Mouse (Mus musculus) embryo, embryonic 10 days (tissue): ENCODE measurements around the gene 1810037I17Rik.

Experiments
- DNase-seq: peaks from one replicate; pipeline ENCODE4 v3.0.0-alpha.2; 2015; ENCODE audit warnings: low spot score

The 1810037I17Rik gene

DNA sequence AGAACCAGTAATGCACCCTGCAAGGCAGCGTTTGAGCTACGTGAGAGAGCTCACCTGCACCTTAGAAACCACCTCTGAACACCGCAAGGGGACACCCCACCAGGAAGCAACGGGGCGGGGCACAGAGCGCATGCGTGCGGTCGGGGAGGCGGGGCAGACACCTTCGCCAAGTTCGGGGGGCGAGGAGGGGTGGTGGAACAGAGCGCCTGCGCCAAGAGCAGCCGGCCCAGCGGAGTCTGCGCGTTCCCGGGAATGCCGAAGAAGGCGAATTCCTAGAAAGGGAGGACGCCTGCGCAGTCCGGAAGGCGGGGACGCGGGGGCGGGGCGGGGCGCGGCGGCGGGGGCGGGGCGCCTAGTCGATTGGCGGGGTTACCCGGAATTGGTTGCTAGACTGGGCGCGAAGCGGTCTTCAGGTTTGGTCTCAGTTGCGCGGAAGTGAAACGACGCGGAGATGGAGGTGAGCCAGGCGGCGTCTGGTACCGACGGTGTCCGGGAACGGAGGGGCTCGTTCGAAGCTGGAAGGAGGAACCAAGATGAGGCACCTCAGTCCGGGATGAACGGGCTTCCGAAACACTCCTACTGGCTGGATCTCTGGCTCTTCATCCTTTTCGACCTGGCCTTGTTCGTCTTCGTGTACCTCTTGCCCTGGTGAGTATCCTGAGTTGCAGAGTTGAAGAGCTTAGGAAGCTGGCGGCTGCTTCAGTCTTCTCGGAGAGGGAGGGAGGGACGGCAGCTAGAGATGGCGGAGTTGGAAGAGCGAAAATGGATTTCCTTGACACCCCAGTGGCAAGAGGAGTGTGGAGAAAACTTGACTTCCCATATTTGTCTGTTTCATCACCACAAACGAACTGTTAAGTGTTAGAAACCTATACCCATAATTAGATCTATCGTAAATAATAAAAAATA, at the start of gene 1810037I17Rik:
Gene 1810037I17Rik (plus strand): TSS at position 195 of the 906 bp plus-strand sequence.
- peak; percentile 96 for DNase-seq

DNA sequence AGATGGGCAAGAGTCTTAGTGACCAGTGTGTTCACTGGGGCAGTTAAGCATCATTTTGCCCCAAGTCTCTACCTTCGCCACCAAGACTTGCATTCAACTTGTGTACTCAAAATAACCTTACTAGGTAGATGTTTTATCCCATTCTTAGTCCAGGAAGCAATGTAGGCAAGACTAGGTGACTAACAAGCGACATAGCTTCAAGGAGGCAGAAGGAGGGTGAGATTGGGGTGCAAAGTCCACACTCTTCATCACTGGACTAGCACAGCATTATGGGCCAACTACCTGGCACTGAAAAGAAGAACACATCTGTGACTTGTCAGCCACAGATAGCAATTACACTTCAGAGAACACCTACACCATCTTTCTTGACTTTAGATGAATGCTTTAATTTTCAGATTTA, 47.1 kb upstream of the 1810037I17Rik start:
- no peak for DNase-seq

DNA sequence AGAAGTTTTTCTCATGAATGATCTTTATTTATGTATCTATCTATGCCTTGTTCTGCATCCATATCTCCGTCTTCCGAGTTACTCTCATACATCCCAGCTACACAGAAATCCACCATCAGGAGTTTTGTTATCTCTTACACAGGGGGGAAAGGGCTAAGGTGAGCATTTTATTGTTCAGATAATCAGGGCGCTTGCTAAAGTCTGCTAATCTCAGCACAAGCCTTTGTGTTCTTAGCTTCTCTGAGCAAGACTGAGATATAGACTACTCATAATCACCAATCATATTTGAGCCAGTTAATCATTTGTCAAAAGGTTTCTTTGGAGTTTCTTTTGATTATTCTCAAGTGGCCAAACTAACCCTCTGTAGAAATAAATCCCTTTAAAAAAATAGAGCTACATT, 46.5 kb upstream of the 1810037I17Rik start:
- no peak for DNase-seq

DNA sequence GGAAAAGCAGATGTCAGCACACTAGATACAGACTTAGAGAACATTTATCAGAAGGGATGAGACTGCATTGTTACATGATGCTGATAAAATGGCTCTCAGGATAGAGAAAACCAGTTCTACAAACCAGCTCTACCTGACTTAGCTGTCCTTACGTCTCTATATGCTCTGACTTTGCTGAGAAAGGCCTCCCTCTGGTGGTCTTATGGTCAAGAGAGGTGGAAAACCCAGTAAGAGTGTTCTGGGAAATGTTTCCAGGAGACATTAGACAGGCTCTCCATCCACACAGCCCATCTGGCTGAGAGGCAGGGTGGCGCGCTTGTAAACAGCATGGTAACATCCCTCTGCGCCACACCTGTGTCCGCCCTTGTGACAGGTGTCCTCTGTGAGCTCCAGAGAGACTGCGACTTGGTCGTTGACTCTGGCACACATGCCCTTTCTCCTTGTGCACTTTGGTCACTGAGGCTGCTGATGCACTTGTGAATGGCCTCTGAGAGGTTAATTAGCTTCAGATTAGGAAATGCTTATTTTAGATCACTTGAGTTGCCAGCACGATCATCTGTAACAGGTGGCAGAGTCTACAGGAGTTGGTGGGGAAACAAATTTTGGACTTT, 45.2 kb upstream of the 1810037I17Rik start:
- DNase-seq = no peak

DNA sequence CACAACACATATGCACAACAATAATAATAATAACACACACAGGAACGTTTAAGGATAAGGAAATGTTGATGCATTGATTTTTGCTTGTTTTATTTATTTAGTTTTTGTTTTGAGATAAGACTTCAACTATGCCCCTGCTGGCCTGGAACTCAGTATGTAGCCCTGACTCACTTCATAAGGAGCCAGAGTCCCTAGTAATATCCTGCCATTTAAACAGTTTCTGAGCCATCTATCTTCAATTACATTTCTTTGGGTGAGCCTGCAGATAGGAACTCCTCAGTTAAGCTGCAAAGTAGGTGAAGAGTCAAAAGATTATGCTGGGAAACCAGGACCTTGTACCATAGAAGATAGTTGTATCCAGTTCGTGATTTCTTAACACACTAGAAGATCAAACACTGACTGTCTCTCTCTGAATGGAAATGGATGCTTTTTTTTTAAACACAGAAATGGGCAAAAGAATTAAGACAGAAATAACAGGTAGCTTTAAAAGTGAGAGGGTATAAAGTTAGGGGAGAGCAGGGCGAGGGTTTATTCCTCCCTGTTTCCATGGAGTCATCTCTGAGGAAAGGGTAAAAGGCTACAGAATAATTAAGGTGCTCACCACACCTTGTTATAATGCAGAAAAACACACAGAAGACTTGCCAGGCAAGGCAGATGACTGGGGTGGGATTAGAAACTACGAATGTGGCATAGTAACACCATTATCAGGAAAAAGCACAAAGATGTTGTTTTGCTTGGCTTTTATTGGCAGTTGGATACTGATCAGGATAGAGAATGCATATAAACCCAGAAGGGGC, 36.3 kb upstream of the 1810037I17Rik start:
- no peak for DNase-seq

DNA sequence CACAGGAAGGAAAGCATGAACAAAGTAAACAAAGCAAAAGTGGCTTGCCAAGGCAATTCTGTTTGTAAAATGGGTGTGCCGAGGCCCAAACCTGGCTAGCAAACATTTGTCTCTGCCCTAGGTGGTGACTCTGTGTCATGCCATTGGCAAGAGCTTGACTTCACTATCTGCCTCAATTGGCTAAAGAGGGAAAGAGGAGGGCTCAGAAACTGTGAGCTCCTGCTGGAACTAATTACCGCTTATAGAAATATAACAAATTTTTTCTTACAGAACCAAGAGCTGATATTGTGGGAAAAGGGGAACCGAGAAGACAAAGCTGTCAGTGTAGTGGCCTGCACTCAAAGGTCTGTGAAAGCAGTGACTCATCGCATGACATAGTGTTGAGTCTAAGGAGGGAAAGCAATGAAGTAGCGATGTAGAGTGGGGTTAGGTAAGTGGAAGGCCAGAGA, 35.6 kb upstream of the 1810037I17Rik start:
- no peak for DNase-seq

DNA sequence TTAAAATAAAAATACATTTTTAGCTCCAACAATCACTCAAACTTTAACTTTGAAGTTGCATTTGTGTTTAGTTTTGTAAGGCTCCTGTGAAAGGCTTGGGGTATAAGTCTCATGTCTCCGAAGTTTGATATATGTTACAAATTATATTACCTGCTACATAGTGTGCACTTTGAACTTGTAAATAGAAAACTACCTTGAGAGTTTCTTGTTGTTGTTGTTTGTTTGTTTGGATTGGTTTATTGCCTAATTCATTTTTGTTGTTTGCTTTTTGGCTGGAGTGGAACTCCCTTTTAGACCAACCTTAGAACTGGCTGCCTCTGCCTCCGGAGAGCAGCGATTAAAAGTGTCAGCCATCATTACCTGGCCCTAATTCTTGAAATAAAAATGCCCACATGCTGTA, 29.2 kb upstream of the 1810037I17Rik start, which contains the start of gene Fabp2:
Gene Fabp2 (plus strand): TSS at position 301 of the 400 bp plus-strand sequence.
- no peak for DNase-seq

DNA sequence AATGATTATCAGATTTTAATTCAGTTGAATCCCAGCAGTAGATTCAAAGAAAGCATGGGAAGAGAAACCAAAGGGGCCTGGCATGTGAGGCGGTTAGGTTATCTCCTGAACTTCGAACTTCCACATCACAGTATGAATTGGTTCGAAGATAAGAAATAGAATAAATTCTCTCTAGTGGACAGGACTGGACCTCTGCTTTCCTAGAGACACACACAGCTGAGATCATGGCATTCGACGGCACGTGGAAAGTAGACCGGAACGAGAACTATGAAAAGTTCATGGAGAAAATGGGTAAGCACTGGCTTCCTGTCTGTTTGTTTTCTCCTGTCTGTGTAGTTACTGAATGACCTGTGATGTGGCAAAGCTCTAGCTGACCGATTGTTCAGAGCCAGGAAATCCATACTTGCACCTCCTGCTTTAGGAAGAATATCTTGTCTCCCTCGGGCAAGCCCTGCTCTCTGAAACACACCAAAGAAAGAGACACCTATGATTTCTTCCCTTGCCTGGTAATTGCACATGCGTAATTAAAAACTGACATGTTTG, 28.7 kb upstream of the 1810037I17Rik start:
- DNase-seq = no peak

DNA sequence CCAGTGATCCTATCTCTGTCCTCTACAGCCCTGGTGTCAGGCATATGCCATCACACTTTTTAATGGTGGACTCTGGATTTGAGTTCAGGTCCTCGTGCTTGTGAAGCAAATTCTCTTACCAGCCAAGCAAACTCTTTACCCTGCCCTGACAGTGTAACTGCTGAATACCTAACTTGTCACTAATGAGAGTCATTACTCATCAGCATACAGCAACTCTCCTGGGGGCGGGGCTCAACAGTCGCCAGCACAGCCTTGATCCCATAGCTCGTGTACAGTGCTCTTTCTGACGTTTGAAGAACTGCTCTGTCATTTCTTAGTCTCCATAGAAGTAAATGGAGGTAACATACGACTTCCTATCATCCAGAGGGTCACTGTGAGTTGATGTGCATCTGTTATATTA, 25.7 kb upstream of the 1810037I17Rik start:
- DNase-seq = no peak

DNA sequence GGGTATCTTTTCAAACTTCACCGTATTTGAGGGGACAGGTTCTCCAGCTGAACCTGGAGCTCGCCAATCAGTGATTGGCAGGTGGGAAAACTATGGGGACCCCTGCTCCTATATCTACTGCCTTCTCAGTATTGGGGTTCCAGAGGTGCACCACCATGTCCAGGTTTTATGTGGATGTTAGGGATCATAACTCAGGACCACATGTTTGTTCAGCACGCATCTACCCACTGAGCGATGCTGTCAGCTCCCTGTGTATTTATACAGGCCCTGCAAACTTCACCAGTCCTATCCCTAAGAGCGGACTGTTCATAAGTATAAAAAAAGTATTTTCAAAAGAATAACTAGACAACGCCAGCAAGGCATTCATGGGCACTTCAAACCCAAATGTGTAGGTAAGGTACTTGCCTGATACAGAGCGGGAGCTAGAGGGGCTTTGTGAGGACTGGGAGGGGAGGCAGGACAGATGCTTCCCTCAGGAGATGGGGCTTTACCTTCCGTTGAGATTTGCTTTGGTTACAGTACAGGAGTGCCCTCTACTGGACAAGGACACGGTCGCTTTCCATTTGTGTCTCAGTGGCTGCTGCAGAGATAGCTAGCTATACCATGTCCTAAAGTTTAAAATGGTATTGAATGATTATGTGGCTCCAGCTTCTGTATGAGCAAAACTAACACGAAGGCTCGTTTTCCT, 20.1 kb upstream of the 1810037I17Rik start:
- peak; percentile 86 for DNase-seq

DNA sequence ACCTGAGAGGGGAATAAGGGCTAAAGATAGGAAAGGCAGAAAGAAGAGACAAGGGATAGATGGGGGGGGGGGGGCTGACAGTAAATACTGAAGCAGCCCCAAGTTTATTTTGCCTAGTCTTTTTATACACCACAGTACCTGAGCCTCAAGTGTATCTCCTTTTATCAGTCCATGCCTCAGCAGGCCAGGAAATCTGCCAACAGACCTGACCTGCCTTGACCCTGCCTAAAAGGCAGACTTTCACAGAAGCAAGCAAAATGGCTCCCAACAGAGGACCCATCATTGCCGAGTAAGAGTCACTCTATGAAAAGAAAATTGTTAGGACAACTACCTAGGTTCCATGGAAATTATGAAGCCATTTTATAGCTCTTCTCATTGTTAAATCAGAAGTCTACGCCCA, 16.2 kb upstream of the 1810037I17Rik start:
- no peak for DNase-seq

DNA sequence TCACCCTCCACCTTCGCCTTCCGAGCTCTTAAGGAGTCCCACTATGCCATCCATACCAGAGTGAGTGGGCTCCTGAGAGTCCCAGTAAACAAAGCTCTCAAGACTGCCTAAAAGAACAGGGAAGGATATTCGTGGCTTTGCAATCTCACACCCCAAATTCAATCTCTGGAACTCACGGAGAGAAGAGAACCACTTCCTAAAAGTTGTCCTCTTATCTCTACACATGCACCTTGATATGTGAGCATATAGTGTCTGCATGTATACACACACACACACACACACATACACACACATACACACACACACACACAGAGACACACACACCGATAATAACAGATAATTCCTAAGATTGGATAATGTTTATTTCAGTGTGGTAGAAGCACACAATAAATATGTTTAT, 8.5 kb upstream of the 1810037I17Rik start:
- DNase-seq = no peak

DNA sequence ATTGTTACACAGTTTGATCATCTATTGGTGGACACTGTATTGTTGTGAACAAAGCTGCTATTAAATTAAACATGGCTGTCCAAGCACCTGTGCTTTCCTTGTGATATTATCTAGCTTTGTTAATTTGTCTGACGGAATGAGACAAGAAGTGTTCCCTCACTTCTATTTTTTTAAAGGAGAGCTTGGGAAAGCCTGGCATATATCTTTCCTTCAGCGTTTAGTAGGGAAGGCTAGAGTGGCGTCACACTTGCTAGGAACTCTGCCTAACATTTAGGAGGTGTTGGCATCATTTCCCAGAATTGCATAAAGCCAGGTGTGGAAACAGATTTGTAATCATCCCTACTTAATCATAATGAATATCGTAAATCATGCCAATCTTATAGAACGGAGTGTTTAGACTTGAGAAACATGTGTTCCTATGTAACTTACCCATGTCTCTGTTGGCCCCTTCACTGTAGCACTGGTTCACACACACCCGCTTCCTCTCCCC, 7.8 kb upstream of the 1810037I17Rik start:
- no peak for DNase-seq

DNA sequence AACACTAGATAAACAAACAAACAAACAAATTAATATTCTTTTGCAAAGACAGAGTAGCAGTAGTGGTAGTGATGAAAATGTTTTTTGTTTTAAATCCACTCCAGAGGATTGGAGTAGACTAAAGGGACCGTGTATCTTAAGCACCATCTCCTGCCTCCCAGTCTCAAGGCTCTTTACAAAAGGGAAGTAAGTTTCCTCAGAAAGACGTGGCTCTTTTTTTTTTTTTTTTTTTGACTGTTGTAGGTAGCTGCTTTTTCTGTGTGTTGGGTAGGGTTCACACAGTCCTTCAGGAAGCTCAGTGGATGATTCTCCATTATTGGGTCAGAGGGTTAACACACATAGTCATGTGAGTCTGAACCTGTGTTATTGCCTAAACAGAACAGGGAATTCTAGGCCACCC, 5.3 kb upstream of the 1810037I17Rik start:
- DNase-seq = no peak

DNA sequence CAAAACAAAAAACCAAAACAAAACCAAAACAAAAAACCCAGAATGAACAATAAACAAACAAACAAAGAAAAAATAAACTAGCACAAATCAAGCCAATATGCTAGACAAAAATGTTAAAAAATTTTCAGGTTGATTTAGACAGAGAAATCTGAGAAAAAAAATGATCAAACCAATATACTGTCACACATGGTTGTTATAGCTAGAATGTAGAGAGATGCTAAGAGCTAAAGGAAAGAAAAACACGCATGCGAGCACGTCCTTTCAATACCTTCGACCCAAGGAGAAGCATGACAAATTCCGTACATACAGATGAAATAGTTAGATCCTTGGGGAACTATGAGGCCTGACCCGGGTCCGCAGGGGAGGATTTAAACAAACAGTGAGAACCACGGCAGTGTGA, 4.7 kb upstream of the 1810037I17Rik start, which contains the start of gene Gm10959:
Gene Gm10959 (minus strand): TSS at position 101 of the 400 bp plus-strand sequence.
- no peak for DNase-seq

DNA sequence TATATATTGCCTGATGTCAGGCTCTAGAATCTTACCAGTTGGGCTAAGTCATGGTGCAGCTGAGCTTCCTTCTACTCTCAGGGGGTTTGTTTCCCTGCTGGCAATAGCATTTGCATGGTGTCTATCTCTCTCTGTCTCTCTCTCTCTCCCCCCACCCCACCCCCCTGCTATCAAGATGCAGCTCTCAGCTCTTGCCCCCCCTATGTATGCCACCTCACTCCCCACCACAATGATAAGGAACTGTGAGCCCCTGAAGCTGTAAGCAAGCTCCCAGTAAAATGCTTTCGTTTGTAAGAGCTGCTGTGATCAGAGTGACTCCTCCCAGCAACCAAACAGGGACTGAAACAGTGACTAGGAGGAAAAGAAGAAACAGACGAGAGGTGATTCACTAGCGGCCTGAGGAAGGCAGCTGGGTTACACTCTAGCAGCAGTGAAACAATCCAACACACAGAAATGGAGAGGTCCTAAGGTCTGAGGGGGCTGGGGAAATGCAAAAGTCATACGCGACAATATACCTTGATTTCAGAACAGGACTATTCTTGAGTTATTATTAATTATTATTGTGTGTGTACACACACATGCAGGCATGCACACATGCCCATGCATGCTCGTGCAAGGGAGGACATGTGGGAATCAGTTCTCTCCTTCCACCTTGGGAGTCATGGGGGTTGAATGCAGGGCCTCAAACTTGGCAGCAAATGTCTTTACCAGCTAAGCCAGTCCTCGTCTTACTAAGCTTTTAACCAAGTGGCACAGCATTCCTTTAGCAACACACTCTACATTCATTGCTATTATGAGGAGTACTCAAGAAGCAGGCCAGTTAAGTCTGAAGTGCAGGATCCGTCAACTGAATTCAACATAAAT, 3.2 kb upstream of the 1810037I17Rik start:
- DNase-seq = no peak

DNA sequence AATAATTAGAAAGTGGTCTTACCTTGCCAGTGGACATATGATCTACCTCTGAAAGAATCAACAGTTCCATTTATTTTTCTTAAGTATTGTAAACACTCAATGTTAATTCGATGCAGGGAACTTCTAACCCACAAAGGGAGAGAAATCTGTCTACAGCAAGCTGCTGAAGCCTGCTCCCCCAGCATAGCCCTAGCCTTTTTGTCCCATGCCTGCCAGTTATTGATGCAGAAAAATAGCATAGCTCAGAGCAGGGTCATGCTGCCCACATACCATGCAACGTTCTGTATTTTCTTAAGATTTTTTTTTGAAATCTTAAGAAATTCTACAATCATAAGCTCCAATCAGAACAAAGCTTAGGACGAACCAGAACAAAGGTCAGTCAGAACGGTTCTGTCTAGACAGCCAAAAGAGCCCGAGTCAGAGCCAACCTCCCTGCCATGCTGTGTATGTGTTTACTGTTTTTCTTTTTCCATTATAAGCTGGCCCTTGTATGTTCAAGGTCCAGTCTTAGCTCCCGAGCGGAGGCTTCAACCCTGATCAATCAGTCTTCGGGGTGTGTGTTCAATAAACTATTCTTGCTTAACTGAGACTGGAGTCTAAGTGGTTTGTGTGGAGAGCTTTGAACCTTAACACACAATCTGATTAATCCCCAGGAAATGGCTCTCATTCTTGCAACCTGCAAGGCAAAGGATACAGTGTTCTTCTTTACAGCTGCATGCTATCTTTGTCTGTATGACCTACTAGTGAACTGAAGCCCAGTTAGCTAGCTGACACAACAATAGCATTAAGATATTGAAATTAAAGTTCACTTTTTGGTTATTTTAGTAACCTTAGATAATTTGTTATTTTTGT, 2.1 kb upstream of the 1810037I17Rik start:
- no peak for DNase-seq

DNA sequence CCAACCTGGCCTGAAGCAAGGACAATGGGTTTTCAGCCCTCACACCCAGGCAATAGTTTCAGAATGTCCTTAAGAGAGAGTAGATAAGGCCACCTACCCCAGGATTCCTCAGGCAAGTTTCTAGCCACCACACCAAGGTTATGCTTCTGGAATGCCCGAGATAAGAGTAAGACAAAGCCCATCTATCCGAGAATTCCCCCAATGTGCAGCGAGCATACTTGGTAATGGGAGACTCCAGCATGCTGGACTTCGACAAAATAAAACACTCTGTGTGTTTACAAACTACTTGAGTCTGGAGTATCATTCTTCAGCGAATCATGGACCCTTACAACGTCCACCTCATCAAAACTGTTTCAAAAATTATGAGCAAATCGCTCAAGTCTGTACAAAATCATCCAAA, 856 bp upstream of the 1810037I17Rik start:
- no peak for DNase-seq

DNA sequence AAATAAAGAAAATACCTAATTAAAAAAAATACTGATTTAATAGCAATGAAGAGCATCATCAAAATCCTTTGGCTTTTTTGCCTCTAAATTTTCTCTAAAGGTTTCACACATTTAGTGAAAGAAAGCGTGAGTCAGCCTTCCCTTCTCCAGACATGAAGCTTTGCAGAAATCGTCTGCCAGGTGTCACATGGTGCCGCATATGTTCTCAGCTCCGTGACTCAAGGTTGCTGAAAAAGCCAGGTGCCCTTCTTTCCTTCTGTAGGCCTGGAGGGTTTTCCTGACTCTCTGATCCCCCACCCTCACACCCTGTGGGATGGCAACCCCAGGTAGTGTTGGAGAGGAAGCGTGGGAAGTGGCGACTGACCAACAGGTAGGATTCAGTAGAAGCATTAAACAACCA, 5.7 kb downstream of the 1810037I17Rik start:
- no peak for DNase-seq
